Mouse (Mus musculus) adrenal gland (tissue): ENCODE results near the gene Reg4.

Experiments
- intact Hi-C: fragments of 180-260 bp; cut with DNase I; formaldehyde crosslinking; loops from one replicate; pipeline ENCODE4 v1.15.1; 2025

Reg4 gene

DNA sequence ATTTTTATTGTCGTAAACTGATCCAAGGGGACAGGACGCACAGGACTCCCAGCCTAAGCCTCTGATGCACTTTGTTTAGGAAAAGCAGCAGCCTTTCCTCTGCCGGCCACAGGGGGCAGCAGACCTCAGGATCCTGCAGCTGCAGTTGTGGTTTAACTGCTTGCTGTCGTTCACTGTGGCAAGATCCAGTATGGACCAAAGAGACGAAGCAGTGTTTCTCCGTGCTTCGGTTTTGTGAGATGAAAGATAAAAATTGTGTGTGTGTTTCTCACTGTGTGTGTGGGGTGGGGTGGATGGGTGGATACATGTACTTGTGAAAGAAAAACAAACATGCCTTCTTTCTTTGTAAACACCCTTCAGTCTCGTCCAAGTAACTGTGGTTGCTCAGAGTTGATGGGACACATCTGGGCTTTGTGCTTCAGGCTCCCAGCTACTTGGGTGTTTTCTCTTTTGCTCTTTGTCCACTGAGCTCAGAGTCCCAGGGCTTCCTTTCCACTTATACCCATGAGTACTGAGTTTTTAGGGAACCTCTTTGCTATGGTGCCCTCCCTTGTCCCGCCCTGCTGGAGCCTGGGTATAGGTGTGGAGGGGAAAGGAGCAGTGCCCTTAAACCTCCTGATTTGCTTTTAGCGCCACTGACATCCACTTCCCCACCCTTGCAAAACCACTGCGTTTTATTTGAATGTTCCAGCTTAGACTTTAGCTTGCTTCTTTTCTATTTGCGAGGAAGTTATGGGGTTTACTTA lies 59.1 kb downstream of the Reg4 start:
- intact Hi-C loops, result no loop called here

DNA sequence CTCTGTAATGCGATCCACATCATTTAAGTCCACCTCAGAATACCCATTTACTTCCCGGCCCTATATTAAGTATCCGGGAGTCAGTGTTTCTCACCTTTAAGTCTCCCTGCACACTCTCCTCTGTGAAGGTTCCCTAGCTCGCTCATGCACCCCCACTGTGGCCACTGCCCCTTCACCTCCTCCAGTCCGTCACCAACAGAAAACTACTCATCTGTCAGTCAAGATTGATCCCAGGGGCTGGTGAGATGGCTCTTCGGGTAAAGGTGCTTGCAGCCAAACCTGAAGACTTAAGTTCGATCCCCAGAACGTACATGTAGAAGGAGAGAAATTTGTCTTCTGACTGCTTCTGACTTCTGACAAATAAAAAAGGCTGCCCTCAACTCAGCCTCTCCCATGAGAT lies 60.5 kb downstream of the Reg4 start:
- intact Hi-C loops, result no loop called here

DNA sequence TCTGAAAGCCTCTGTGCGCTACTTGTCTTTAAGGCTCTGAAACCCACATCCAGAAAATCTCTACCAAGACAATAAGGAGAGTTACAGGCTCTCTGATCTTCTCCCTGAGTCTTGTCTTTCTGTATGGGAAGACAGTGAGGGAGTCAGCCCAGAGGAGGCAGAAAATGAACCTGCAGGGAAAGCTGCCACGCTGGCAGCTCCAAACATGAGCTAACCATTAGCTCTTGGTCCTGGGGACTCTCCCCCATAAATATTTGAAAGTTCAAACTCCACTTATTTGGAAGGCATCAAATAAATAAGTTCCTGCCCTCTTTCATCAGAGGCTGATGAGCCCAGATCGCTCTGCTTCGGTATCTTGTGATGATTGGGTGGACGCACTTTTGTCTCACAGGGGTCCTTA lies 61.2 kb downstream of the Reg4 start:
- intact Hi-C loops, result no loop called here
